Mouse (Mus musculus): ENCODE data around the gene Hist2h2ab.
"Not testable (repeated sequence)": the region's sequence is repeated elsewhere in the genome, so short reads cannot be mapped to it uniquely, and the experiment has no call there.

Gene Hist2h2ab

DNA sequence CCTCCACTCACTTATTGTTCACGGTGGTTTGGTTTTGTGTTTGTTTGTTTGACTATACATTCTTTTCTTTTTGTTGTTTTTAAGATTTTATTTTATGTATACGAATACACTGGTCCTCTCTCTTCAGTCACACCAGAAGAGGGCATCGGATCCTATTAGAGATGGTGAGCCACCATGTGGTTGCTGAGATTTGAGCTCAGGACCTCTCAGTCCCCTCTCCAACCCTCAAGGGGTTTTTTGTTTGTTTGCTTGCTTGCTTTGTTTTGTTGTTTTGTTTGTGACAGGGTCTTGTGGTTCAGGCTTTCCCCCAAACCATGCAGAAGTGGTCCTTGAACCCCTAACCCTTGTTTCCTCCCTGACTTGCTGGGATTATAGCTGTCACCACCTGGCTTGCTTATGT, 42.0 kb downstream of the Hist2h2ab start:
- DNase-seq (ENCODE audit: low spot score in 2 of 2) = no peak

GRCm38 (mm10) chr3:96262216-96262875, 42.7 kb downstream of the Hist2h2ab start:
- peak; percentile 81 to 86 for DNase-seq (ENCODE audit: low spot score in 2 of 2)

DNA sequence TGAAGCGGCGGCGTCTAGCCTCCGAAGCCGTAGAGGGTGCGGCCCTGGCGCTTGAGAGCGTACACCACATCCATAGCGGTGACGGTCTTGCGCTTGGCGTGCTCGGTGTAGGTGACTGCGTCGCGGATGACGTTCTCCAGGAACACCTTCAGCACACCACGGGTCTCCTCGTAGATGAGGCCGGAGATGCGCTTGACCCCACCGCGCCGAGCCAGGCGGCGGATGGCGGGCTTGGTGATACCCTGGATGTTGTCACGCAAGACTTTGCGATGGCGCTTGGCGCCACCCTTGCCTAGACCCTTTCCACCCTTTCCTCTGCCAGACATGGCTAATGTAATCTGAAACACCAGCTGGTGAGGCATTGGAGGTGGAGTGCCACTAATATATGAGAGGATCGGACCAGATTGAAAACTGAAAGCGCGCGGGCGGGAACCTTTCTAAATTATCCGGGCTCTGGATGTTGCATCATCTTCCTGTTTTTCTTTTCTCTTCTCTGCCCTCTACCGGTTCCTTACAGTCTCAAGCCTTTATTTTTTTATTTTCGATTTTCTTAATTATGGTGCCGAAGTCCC, 43.4 kb downstream of the Hist2h2ab start, which contains the start of gene Hist2h4:
Gene Hist2h4 (minus strand): TSS at position 333 of the 572 bp plus-strand sequence.
- peak; percentile 94 to 97 for DNase-seq (ENCODE audit: low spot score in 2 of 2)

GRCm38 (mm10) chr3:96263558-96264403, 44.1 kb downstream of the Hist2h2ab start:
- DNase-seq (ENCODE audit: low spot score in 2 of 2) = peak in 1 of 2 experiments; percentile 36

- DNase-seq (ENCODE audit: low spot score in 2 of 2) = no peak
Measured at GRCm38 (mm10) chr3:96264404-96264949, 44.8 kb downstream of the Hist2h2ab start.

GRCm38 (mm10) chr3:96266132-96266710, 46.6 kb downstream of the Hist2h2ab start:
- no peak for DNase-seq (ENCODE audit: low spot score in 2 of 2)

DNA sequence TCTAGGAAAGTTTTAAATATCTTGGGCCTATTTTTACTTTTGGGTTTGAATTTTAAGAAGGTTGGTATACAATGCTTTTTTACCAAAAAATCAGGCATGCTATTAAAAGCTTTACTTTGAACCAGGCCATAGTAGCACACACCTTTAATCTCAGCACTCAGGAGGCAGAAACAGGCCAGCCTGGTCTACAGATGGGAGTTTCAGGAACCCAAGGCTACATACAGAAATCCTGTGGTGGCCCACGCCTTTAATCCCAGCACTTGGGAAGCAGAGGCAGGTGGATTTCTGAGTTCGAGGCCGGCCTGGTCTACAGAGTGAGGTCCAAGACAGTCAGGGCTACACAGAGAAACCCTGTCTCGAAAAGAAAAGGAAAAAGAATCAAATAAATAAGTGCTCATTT, 47.9 kb downstream of the Hist2h2ab start:
- DNase-seq (ENCODE audit: low spot score in 2 of 2) = no peak

- peak; percentile 84 to 86 for DNase-seq (ENCODE audit: low spot score in 2 of 2)
Measured at GRCm38 (mm10) chr3:96268051-96268775, 48.5 kb downstream of the Hist2h2ab start, which contains the start of gene Hist2h3b. TSS of gene Hist2h3b (plus strand) at chr3:96268654.

GRCm38 (mm10) chr3:96268776-96269378, 49.2 kb downstream of the Hist2h2ab start:
- not testable (repeated sequence) for DNase-seq (ENCODE audit: low spot score in 2 of 2)
